Mouse (Mus musculus) cerebellum, adult 2 months (tissue): ENCODE measurements around the gene Ifna4. TPM values are rescaled to one million over a fixed set of nuclear protein-coding genes. Genes with fewer than 3 reads are reported as not detected.
A peak's percentile ranks its signal among the peaks of the same experiment; 100 is the strongest.

Source experiments
- DNase-seq, 2 experiments: peaks; one replicate each; pipeline ENCODE4 v3.0.0; 2021
- H3K27ac ChIP-seq: fragments of 200-500 bp; 2 replicates; pipeline ENCODE4 v1.5.1; 2012; ENCODE audit warnings: low read length, control low read depth, inconsistent platforms; ENCODE audit not compliant: insufficient read depth
- H3K27me3 ChIP-seq: fragments of 200-500 bp; 2 replicates; pipeline ENCODE4 v1.6.1; 2012; ENCODE audit warnings: inconsistent platforms, mild to moderate bottlenecking, low read length, moderate library complexity; ENCODE audit not compliant: control insufficient read depth, insufficient read depth
- H3K4me1 ChIP-seq: fragments of 200-500 bp; 2 replicates; pipeline ENCODE4 v1.6.1; 2011; ENCODE audit warnings: low read length; ENCODE audit not compliant: control insufficient read depth, insufficient read depth
- H3K4me3 ChIP-seq: fragments of 200-500 bp; replicated peaks from 2 replicates; pipeline ENCODE3; 2011; ENCODE audit warnings: mild to moderate bottlenecking, low read depth, low read length, control low read depth; ENCODE audit not compliant: insufficient read depth
- CTCF ChIP-seq: fragments of 200-500 bp; IDR thresholded peaks from 2 replicates; pipeline ENCODE4 v1.5.1; 2011; ENCODE audit warnings: low read depth, mild to moderate bottlenecking, control low read depth, low read length, moderate library complexity, borderline replicate concordance; ENCODE audit not compliant: insufficient read depth
- POLR2A ChIP-seq: fragments of 200-500 bp; IDR thresholded peaks from 2 replicates; pipeline ENCODE4 v1.6.1; 2011; ENCODE audit warnings: low read length, control low read depth, borderline replicate concordance; ENCODE audit not compliant: insufficient read depth
- WGBS: fragments of 180-500 bp; shearing (Covaris S2); methylation state at CpG from one replicate; pipeline ENCODE4 v1.1.7; 2018; 5-methylcytosine and 5-hydroxymethylcytosine counted together
- polyA plus RNA-seq: library from polyadenylated mRNA; depleted of rRNA; stranded (reverse); fragments of >200 nt; gene quantifications from 2 replicates; pipeline ENCODE4 v1.2.3, GENCODE M21; 2012; rRNA removed

The Ifna4 gene
- polyA plus RNA-seq, 1 experiment = not detected

DNA sequence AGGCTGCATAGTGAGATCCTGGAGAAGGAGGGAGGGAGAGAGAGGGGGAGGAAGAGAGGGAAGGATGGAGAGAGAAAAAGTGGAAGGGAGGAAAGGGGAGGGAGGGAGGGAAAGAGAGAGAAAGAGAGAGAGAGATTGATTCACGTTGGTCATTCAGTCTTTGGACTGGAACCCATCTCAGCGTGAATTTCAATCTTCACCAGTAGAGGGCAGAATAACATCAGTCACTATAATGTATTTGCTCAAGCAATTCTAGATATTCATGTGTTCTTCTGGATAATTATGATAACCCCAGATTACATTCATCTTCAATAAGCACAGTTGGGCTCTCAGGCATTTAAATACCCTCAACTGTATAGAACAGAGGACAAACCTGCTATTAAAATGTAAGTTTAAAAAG, 31.0 kb downstream of the Ifna4 start:
- H3K27me3 ChIP-seq = no peaks in the 10 kb centered on the region
- no peak for TF ChIP-seq POLR2A
- peak; percentile 21; the same call in 1 of the 2 replicates for TF ChIP-seq CTCF
- no peak overlapping the region for H3K4me3 ChIP-seq
- H3K4me1 ChIP-seq = no peaks in the 10 kb centered on the region
- peak in 1 of 2 experiments; percentile 14 for DNase-seq
- 2% methylated on average over 2 of the region's 2 CpGs for WGBS
- no peak overlapping the region for H3K27ac ChIP-seq

DNA sequence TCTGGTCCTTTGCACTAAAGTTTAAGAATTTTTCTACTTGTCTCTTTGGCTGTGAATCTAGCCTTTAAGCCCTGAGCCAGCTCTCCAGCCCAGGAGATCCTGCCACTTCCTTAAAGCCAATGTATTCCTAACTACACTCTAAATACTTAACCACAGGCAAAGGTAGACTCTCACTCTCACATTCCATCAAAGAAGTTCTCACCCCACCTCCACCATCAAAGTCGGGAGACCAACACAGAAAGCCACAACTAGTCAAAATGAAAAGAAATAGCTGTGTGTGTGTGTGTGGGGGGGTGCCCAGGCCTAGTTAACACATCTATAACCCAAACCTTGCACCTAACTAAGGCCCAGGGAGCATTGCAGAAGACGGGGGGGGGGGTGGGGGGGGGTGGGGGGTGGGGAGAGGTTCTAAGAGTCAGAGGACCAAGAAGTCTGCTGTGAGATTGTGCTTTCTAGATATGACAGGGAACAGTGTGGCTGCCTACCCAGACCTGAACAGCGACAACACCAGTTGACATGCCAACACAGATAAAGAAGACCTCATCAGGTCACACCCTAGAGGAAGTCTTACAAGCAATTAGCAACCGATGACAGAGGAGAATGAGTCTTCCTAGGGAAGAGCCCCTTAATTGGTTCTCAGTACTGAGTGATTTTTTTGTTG, 33.9 kb downstream of the Ifna4 start:
- H3K27me3 ChIP-seq = no peaks in the 10 kb centered on the region
- no peaks in the 10 kb centered on the region for H3K4me1 ChIP-seq
- DNase-seq = no peak
- no peak overlapping the region for H3K4me3 ChIP-seq
- no peak overlapping the region for H3K27ac ChIP-seq
- TF ChIP-seq CTCF (no peak), POLR2A (no peak)
- WGBS = 80% methylated on average over 4 of the region's 4 CpGs

DNA sequence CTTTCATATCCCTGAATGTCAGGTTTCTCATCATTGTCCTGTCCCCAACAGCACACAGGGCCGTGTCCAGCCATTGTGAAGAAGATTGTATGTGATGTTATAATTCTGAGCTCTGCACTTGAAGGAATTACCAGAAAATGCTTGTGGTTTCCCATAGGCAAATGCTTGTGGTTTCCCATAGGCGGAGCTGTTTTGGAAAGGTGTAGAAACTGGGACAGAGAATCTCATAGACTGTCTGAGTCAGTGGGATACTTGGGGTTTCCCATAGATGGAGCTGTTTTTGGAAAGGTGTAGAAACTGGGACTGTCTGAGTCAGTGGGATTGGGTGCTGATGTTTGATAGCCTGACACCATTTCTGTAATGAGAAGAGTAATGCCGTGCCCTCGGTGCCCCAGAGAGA, 34.9 kb downstream of the Ifna4 start:
- 79% methylated on average over 4 of the region's 4 CpGs for whole genome bisulfite sequencing
- DNase-seq = no peak
- H3K4me1 ChIP-seq = no peaks in the 10 kb centered on the region

DNA sequence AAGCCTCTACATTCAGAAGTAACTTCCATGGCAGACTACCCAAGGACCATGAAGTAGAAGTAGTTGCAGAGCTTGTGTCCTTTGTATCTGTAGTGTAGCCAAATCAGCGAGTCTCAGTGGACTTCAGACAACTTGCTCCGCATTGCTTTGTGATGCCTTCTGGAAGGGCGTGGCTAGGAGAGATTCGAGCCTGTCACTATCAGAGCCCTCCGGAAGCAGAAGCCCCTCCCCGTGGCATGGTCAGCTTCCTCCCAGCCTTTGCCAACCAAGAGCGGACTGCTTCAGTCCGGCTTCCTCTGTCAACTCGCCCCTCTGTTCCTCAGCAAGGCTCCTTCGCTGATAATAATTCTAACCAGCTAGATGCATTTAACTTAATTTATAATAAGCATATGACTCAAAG, 36.6 kb downstream of the Ifna4 start:
- DNase-seq = no peak
- H3K27ac ChIP-seq = no peak overlapping the region
- H3K4me3 ChIP-seq = no peak overlapping the region
- no peaks in the 10 kb centered on the region for H3K27me3 ChIP-seq
- TF ChIP-seq POLR2A (no peak), CTCF (no peak)
- 36% methylated on average over 10 of the region's 10 CpGs for WGBS
- H3K4me1 ChIP-seq = no peaks in the 10 kb centered on the region

More for the DNA sequence above, 34.9 kb downstream of the Ifna4 start:
- H3K4me3 ChIP-seq = no peak overlapping the region
- H3K27ac ChIP-seq = no peak overlapping the region
- H3K27me3 ChIP-seq = no peaks in the 10 kb centered on the region
- TF ChIP-seq CTCF (no peak), POLR2A (no peak)

DNA sequence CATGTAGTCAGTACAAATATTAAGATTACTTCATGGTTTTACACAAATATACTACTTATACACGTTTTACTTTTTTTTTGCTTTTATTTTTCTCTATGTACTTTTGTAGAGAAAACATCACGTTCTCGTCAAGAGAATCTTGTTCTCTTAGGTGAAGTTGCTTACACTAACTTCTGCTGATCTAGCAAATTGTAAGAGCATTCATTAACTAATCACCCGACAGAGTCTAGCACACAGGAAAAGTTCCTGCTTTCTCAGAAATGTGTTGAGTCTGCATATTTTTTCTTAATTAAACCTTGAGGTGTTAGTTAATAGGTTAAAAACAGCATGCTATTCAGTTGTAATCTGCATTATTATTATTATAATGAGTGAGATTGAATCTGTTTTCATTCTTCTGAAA, 37.1 kb downstream of the Ifna4 start:
- 76% methylated on average over 4 of the region's 4 CpGs for WGBS
- H3K4me3 ChIP-seq = no peak overlapping the region
- H3K27me3 ChIP-seq = no peaks in the 10 kb centered on the region
- no peak for DNase-seq
- TF ChIP-seq POLR2A (no peak), CTCF (no peak)
- H3K27ac ChIP-seq = no peak overlapping the region
- no peaks in the 10 kb centered on the region for H3K4me1 ChIP-seq

DNA sequence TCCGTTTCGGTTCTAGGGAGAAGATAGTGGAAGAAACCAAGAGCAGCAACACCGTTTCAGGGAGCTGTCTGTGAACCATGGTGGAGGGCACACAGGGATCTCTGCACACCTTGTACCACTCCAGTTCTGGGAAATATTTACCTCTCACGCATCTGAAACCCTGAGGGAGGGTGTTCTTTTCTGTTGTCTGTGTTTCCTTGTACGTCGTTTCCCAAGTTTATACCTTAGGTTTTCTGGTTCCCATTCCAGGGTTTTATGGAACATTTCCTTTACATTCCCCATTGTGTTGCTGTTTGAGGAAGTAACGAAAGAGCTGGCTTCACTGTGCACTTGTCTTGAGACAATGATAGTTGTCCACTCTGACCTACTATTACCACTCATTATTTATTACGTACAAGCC, 38.4 kb downstream of the Ifna4 start, which contains the start of gene Ifne:
TSS of gene Ifne (minus strand) at position 101 of the 400 bp plus-strand sequence.
- Histone ChIP-seq H3K4me3 (no peak within 1 kb of the TSS), H3K4me1 (no peaks in the 10 kb centered on the region), H3K27me3 (no peaks in the 10 kb centered on the region), H3K27ac (no peak within 1 kb of the TSS)
- no peak for TF ChIP-seq POLR2A
- no peak for TF ChIP-seq CTCF
- 93% methylated on average over 8 of the region's 8 CpGs for WGBS
- no peak for DNase-seq

DNA sequence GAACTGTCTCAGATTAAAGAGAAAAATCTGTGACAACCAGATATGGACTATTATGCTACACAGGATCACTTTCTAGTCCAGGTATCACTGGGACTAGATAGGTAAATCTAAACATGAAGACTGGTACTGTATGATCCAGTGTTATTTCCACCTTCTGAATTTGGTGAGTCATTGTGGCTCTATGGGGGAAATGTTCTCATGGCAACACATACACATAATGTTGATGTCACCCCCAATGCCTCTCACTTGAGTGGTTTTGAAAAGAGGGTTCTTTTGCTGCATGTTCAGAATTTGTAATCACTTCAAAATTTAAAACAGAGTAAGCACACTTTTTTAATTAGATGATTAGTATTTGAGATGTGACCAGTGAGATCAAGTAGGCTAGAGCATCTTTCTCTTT, 46.6 kb downstream of the Ifna4 start:
- no peak for DNase-seq
- no peaks in the 10 kb centered on the region for H3K27me3 ChIP-seq
- no peak overlapping the region for H3K27ac ChIP-seq
- TF ChIP-seq CTCF (no peak), POLR2A (no peak)
- H3K4me1 ChIP-seq = no peaks in the 10 kb centered on the region
- H3K4me3 ChIP-seq = no peak overlapping the region

Other genes starting within 250 kb of the Ifna4 start
- gene Ifna9, start 249.5 kb upstream of the Ifna4 start, polyA plus RNA-seq = not detected in 2 replicates
- not detected in 2 replicates for gene Ifna12, start 238.5 kb upstream of the Ifna4 start, polyA plus RNA-seq
- gene C87499, start 207.4 kb upstream of the Ifna4 start, polyA plus RNA-seq = not detected in 2 replicates
- gene Ifna13, start 197.4 kb upstream of the Ifna4 start, polyA plus RNA-seq = not detected in 2 replicates
- gene Ifna16, start 164.9 kb upstream of the Ifna4 start, polyA plus RNA-seq = not detected in 2 replicates
- not detected in 2 replicates for gene Ifna2, start 157.9 kb upstream of the Ifna4 start, polyA plus RNA-seq
- not detected in 2 replicates for gene Ifnab, start 150.5 kb upstream of the Ifna4 start, polyA plus RNA-seq
- 0.59 and 1.2 TPM in 2 replicates for gene Gm26566, start 120.1 kb upstream of the Ifna4 start, polyA plus RNA-seq
- 43.6 and 44.7 TPM in 2 replicates for gene Klhl9, start 119.4 kb upstream of the Ifna4 start, polyA plus RNA-seq
- gene Gm13271, start 87.0 kb upstream of the Ifna4 start, polyA plus RNA-seq = not detected in 2 replicates
- gene Gm13283, start 81.7 kb upstream of the Ifna4 start, polyA plus RNA-seq = not detected in 2 replicates
- gene Gm13290, start 68.0 kb upstream of the Ifna4 start, polyA plus RNA-seq = not detected in 2 replicates
- gene Gm13289, start 64.9 kb upstream of the Ifna4 start, polyA plus RNA-seq = not detected in 2 replicates
- gene Gm13272, start 62.0 kb upstream of the Ifna4 start, polyA plus RNA-seq = not detected in 2 replicates
- not detected in 2 replicates for gene Ifnz, start 59.7 kb upstream of the Ifna4 start, polyA plus RNA-seq
- not detected in 2 replicates for gene Gm13276, start 56.2 kb upstream of the Ifna4 start, polyA plus RNA-seq
- gene Gm13277, start 53.2 kb upstream of the Ifna4 start, polyA plus RNA-seq = not detected in 2 replicates
- not detected in 2 replicates for gene Gm13278, start 50.3 kb upstream of the Ifna4 start, polyA plus RNA-seq
- not detected in 2 replicates for gene Gm13275, start 47.4 kb upstream of the Ifna4 start, polyA plus RNA-seq
- gene Gm13279, start 44.5 kb upstream of the Ifna4 start, polyA plus RNA-seq = not detected in 2 replicates
- gene Gm13285, start 42.2 kb upstream of the Ifna4 start, polyA plus RNA-seq = not detected in 2 replicates
- not detected in 2 replicates for gene Gm13287, start 38.6 kb upstream of the Ifna4 start, polyA plus RNA-seq
- gene Gm13288, start 36.3 kb upstream of the Ifna4 start, polyA plus RNA-seq = not detected in 2 replicates
- not detected in 2 replicates for gene Ifna7, start 25.6 kb upstream of the Ifna4 start, polyA plus RNA-seq
- gene Ifna11, start 21.9 kb upstream of the Ifna4 start, polyA plus RNA-seq = not detected in 2 replicates
- gene Ifna6, start 14.4 kb upstream of the Ifna4 start, polyA plus RNA-seq = not detected in 2 replicates
- gene Ifna5, start 6.3 kb upstream of the Ifna4 start, polyA plus RNA-seq = not detected in 2 replicates
- gene Ifna1, start 8.2 kb downstream of the Ifna4 start, polyA plus RNA-seq = not detected in 2 replicates
- gene Ifne, start 38.3 kb downstream of the Ifna4 start, polyA plus RNA-seq = not detected in 2 replicates